Mouse (Mus musculus): Measurements from ENCODE around the gene Trim29.
A peak's percentile ranks its signal among the peaks of the same experiment; 100 is the strongest.

GRCm38 (mm10) chr9:43339614-43340020 is 29.0 kb downstream of the Trim29 start:
- no peak for TF ChIP-seq MAFK (IDR thresholded peaks at IDR 0.05; ENCODE audit: borderline replicate concordance, low read depth, low read length)
- TF ChIP-seq MYB (IDR thresholded peaks at IDR 0.05; ENCODE audit: low read depth, low read length) = no peak
- no peak for TF ChIP-seq NRF1 (IDR thresholded peaks at IDR 0.05; ENCODE audit: insufficient read depth, low read depth, low read length, poor library complexity, severe bottlenecking)
- peak in 2 of 3 experiments; percentile 64 to 70; a peak in 5 of 6 replicates for TF ChIP-seq CTCF (IDR thresholded peaks at IDR 0.05 in 2 of 3, conservative IDR thresholded peaks at IDR 0.05 in 1 of 3; ENCODE audit: control insufficient read depth in 1 of 3, insufficient read depth in 1 of 3, low read depth in 2 of 3, low read length in 3 of 3, poor library complexity in 1 of 3, severe bottlenecking in 1 of 3)

All from MEL (cell line).